Mouse (Mus musculus) olfactory bulb, adult 2 months (tissue): Measurements from ENCODE around the gene Parp14.

Source experiments
- CTCF ChIP-seq: fragments of 200-500 bp; IDR thresholded peaks from 2 replicates; pipeline ENCODE4 v1.5.1; 2012; ENCODE audit warnings: low read depth, mild to moderate bottlenecking, low read length, moderate library complexity; ENCODE audit not compliant: insufficient read depth
- POLR2A ChIP-seq: fragments of 200-500 bp; IDR thresholded peaks from 2 replicates; pipeline ENCODE4 v1.6.1; 2012; ENCODE audit warnings: mild to moderate bottlenecking, low read depth, low read length, moderate library complexity; ENCODE audit not compliant: insufficient read depth

DNA sequence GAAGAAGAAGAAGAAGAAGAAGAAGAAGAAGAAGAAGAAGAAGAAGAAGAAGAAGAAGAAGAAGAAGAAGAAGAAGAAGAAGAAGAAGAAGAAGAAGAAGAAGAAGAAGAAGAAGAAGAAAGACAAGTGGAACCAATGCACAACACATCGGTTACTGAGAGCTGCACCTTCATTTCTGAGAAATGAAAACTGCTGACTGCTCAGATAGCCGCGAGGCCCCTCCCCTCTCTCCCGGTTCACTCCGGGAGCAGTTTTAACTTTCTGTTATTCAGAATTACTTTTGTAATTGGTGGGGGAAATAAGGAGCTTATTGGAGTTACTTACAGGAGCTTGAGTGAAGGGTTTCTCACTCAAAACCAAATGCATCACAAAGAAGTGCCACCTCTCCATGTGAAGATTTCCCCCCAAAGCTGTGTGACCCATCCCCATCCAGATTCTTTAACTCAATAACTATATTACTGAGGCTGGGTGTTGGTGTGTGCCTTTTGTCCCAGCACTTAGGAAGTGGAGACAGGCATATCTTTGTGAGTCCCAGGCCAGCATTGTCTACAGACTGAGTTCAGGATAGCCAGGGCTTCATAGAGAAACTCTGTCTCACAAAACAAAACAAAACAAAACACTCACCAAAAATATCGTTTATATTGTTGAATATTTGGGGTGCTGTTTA lies 34.6 kb upstream of the Parp14 start:
- TF ChIP-seq CTCF (no peak), POLR2A (no peak)
